In genomic region chr13:108390565-108390964, GRCm38 (mm10) we compare ENCODE assay signal across 7 mouse cellular contexts. TPM values are rescaled to one million over a fixed set of nuclear protein-coding genes. Genes with fewer than 3 reads are reported as not detected.
DNase-seq lines count a peak whose midpoint lies in the region; ATAC-seq and TF ChIP-seq lines count a peak whose summit lies in the region.

No protein-coding gene starts in this region.

- no peak overlapping the region for H3K27ac ChIP-seq in kidney, embryonic 15.5 days
- H3K27ac ChIP-seq in liver, embryonic 14.5 days = no peak overlapping the region
- no peak overlapping the region for H3K27ac ChIP-seq in neural tube, embryonic 14.5 days (ENCODE audit: low read depth, low read length)

- no peak for TF ChIP-seq EP300 in liver, embryonic 14.5 days (IDR thresholded peaks at IDR 0.05; ENCODE audit: low read depth)

- peaks cover 26% of the 10 kb centered on the region for H3K36me3 ChIP-seq in kidney, embryonic 15.5 days
- H3K36me3 ChIP-seq in liver, embryonic 14.5 days (replicated peaks; ENCODE audit: control insufficient read depth, insufficient read depth, low read depth) = peaks cover 8% of the 10 kb centered on the region
- H3K36me3 ChIP-seq in neural tube, embryonic 14.5 days (ENCODE audit: control insufficient read depth, insufficient read depth, low read length) = no peaks in the 10 kb centered on the region

- peak; percentile 75 for TF ChIP-seq CTCF in liver, embryonic 14.5 days (IDR thresholded peaks at IDR 0.05; ENCODE audit: low read depth)

- H3K9me3 ChIP-seq in kidney, embryonic 15.5 days (replicated peaks) = no peaks in the 10 kb centered on the region
- H3K9me3 ChIP-seq in liver, embryonic 14.5 days (ENCODE audit: control insufficient read depth, low read length) = no peaks in the 10 kb centered on the region
- no peaks in the 10 kb centered on the region for H3K9me3 ChIP-seq in neural tube, embryonic 14.5 days (ENCODE audit: control insufficient read depth, low read length)

- no peaks in the 10 kb centered on the region for H3K27me3 ChIP-seq in kidney, embryonic 15.5 days
- no peaks in the 10 kb centered on the region for H3K27me3 ChIP-seq in liver, embryonic 14.5 days (ENCODE audit: control insufficient read depth, insufficient read depth, low read length)
- no peaks in the 10 kb centered on the region for H3K27me3 ChIP-seq in neural tube, embryonic 14.5 days (ENCODE audit: control insufficient read depth, insufficient read depth, low read length)

- H3K4me3 ChIP-seq in kidney, embryonic 15.5 days (replicated peaks) = no peak overlapping the region
- no peak overlapping the region for H3K4me3 ChIP-seq in liver, embryonic 14.5 days (ENCODE audit: insufficient read depth in 1 of 2, low read depth in 2 of 2, low read length in 2 of 2)
- no peak overlapping the region for H3K4me3 ChIP-seq in neural tube, embryonic 14.5 days (ENCODE audit: low read depth, low read length)

- DNase-seq in 3134 (ENCODE audit: extremely low read depth, insufficient read length, low spot score) (peak; percentile 30), 416B (ENCODE audit: low read depth) (peak; percentile 86)
- DNase-seq in adrenal gland, postnatal 36 days = peak; percentile 11 to 15
- peak; percentile 42 for DNase-seq in forelimb bud, embryonic 11.5 days (ENCODE audit: low read depth, low spot score)
- DNase-seq in liver, embryonic 14.5 days (ENCODE audit: low read depth in 3 of 3, low spot score in 3 of 3) = peak; percentile 19 to 27 (median 24)

- 0 out of 2 replicates have a peak, but pooled peaks have one; percentile 36 for ATAC-seq in kidney, embryonic 15.5 days (replicated peaks; ENCODE audit: low FRiP score)
- no peak; the same call in 1 of the 2 replicates for ATAC-seq in liver, embryonic 14.5 days (ENCODE audit: insufficient read depth)
- ATAC-seq in neural tube, embryonic 14.5 days (ENCODE audit: low read depth) = peak; percentile 74; the same call in 1 of the 2 replicates

- no peaks in the 10 kb centered on the region for H3K4me1 ChIP-seq in kidney, embryonic 15.5 days
- no peaks in the 10 kb centered on the region for H3K4me1 ChIP-seq in liver, embryonic 14.5 days (replicated peaks; ENCODE audit: control insufficient read depth in 2 of 2, insufficient read depth in 2 of 2, low read length in 1 of 2)
- H3K4me1 ChIP-seq in neural tube, embryonic 14.5 days (ENCODE audit: control insufficient read depth, insufficient read depth, low read length) = no peaks in the 10 kb centered on the region

- no peak overlapping the region for H3K4me2 ChIP-seq in kidney, embryonic 15.5 days
- H3K4me2 ChIP-seq in liver, embryonic 14.5 days (ENCODE audit: low read depth) = no peak overlapping the region
- H3K4me2 ChIP-seq in neural tube, embryonic 14.5 days (ENCODE audit: low read depth, low read length) = no peak overlapping the region

- 17% methylated on average over 1 of the region's 1 CpGs for WGBS in kidney, embryonic 15.5 days
- 6% methylated on average over 1 of the region's 1 CpGs for WGBS in liver, embryonic 14.5 days (ENCODE audit: insufficient replicate concordance)
- 11% methylated on average over 1 of the region's 1 CpGs for WGBS in neural tube, embryonic 14.5 days

- no peak overlapping the region for H3K9ac ChIP-seq in kidney, embryonic 15.5 days
- H3K9ac ChIP-seq in liver, embryonic 14.5 days (replicated peaks) = no peak overlapping the region
- no peak overlapping the region for H3K9ac ChIP-seq in neural tube, embryonic 14.5 days (replicated peaks; ENCODE audit: low read depth, low read length)

RNA-seq across cellular contexts. Expression of gene Pde4d, which starts 59.2 kb away (rescaled TPM):
- total RNA-seq in adrenal gland, postnatal 36 days (2021) = 10 to 100 TPM; 38.1 to 40.2 TPM
- polyA plus RNA-seq in kidney, embryonic 15.5 days (2015; fragmentation: Nextera tagmentation; extraction: Ambion mirVana) = 13.9 and 16.7 TPM in 2 replicates
- polyA plus RNA-seq in liver, embryonic 14.5 days (2012; rRNA removed) = 4.2 and 4.9 TPM in 2 replicates
- 8.6 and 10.2 TPM in 2 replicates for polyA plus RNA-seq in liver, embryonic 14.5 days (2014; fragmentation: Nextera tagmentation; extraction: Ambion mirVana)
- 25.2 and 32.1 TPM in 2 replicates for polyA plus RNA-seq in neural tube, embryonic 14.5 days (2014; fragmentation: Nextera tagmentation; extraction: Ambion mirVana)

Comparison
In these comparisons a context has a peak if more than half of its experiments do, and no peak if none do; other contexts are left out.
1. DNase-seq: peak in every context shown above with its lines; median percentile 86 in 416B; 42 in forelimb bud, embryonic 11.5 days; 30 in 3134; 24 in liver, embryonic 14.5 days; 13 in adrenal gland, postnatal 36 days.